Mouse (Mus musculus): ENCODE measurements around the gene Jade2. TPM values are rescaled to one million over a fixed set of nuclear protein-coding genes. Genes with fewer than 3 reads are reported as not detected.

Gene Jade2
- polyA plus RNA-seq, 1 experiment: 3.6 TPM

DNA sequence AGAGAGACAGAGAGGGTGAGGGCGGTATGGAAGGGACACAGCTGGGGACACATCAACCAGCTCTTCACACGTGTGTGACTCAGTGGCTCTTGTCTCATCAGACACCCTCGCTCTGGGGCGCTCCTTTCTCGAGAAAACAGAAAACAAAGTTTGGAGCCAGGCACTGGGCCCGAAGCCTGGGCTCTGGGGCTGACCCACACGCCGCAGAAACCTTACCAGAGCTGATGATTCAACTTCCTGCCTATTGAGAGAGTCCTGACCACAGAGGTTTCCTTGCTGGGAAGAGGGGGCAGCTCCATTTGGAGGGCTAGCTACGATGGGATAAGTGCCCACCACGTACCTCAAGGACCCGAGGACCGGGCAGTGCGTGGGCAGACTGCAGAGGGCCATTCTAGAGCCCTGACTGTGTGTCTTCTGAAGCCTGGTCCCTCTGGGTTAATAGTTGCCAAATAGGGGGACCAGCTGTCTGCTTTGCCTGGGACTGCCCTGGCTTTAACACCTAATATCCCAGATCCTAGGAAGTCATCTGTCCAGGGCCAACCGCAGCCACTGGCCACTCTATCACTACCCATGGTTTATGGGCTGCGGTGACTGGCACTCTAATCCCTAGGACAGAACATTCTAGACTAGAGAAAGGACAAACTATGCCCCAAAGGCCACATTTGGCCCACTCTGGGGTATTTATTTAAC is 23.7 kb upstream of the Jade2 start:
- peak overlapping the region; percentile 84 for H3K4me3 ChIP-seq (replicated peaks)
- peaks cover 47% of the 10 kb centered on the region for H3K4me1 ChIP-seq
- peaks cover 16% of the 10 kb centered on the region for H3K9me3 ChIP-seq
- no peaks in the 10 kb centered on the region for H3K36me3 ChIP-seq (replicated peaks; ENCODE audit: low read length)
- TF ChIP-seq FLI1 (IDR thresholded peaks at IDR 0.05; ENCODE audit: low read length): no peak
- TF ChIP-seq GATA1 (IDR thresholded peaks at IDR 0.05; ENCODE audit: borderline replicate concordance, low read length): no peak
- H3K27me3 ChIP-seq (replicated peaks): peaks cover 55% of the 10 kb centered on the region

DNA sequence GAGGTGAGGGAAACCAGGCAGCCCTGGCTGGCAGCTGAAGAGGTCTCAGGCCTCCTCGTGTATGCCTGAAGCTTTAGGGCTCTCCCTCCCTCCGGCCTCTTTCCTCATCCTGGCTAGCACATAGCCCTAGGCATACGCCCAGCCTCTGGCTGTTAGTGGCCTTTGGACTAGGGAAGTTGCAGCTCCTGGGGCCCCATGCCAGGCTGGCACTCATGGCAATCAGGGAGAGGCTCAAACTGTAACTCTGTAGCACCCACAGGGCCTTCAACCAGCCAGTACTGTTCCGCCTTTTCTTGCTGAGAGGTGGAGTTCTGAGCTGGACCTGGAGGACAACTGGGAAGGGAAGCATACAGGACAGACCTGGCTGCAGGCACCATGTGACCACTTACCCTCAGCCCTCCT is 19.5 kb upstream of the Jade2 start:
- peaks cover 14% of the 10 kb centered on the region for H3K9me3 ChIP-seq
- no peak overlapping the region for H3K4me3 ChIP-seq (replicated peaks)
- H3K4me1 ChIP-seq: peaks cover 52% of the 10 kb centered on the region
- H3K36me3 ChIP-seq (replicated peaks; ENCODE audit: low read length): no peaks in the 10 kb centered on the region
- H3K27me3 ChIP-seq (replicated peaks): peaks cover 68% of the 10 kb centered on the region
- TF ChIP-seq GATA1 (IDR thresholded peaks at IDR 0.05; ENCODE audit: borderline replicate concordance, low read length) (no peak), FLI1 (IDR thresholded peaks at IDR 0.05; ENCODE audit: low read length) (no peak)

- H3K9me3 ChIP-seq: peaks cover 14% of the 10 kb centered on the region
- no peaks in the 10 kb centered on the region for H3K36me3 ChIP-seq (replicated peaks; ENCODE audit: low read length)
- peak overlapping the region; percentile 53 for H3K4me3 ChIP-seq (replicated peaks)
- peaks cover 41% of the 10 kb centered on the region for H3K4me1 ChIP-seq
- TF ChIP-seq GATA1 (IDR thresholded peaks at IDR 0.05; ENCODE audit: borderline replicate concordance, low read length) (no peak), FLI1 (IDR thresholded peaks at IDR 0.05; ENCODE audit: low read length) (no peak)
- peaks cover 76% of the 10 kb centered on the region for H3K27me3 ChIP-seq (replicated peaks)
Measured at GRCm38 (mm10) chr11:51875792-51876195, 18.3 kb upstream of the Jade2 start.

- Histone ChIP-seq H3K27me3 (replicated peaks) (peaks cover 76% of the 10 kb centered on the region), H3K9me3 (peaks cover 9% of the 10 kb centered on the region), H3K36me3 (replicated peaks; ENCODE audit: low read length) (no peaks in the 10 kb centered on the region), H3K4me3 (replicated peaks) (no peak overlapping the region), H3K4me1 (peaks cover 34% of the 10 kb centered on the region)
- no peak for TF ChIP-seq FLI1 (IDR thresholded peaks at IDR 0.05; ENCODE audit: low read length)
- no peak for TF ChIP-seq GATA1 (IDR thresholded peaks at IDR 0.05; ENCODE audit: borderline replicate concordance, low read length)
Measured at GRCm38 (mm10) chr11:51875086-51875485, 17.6 kb upstream of the Jade2 start.

DNA sequence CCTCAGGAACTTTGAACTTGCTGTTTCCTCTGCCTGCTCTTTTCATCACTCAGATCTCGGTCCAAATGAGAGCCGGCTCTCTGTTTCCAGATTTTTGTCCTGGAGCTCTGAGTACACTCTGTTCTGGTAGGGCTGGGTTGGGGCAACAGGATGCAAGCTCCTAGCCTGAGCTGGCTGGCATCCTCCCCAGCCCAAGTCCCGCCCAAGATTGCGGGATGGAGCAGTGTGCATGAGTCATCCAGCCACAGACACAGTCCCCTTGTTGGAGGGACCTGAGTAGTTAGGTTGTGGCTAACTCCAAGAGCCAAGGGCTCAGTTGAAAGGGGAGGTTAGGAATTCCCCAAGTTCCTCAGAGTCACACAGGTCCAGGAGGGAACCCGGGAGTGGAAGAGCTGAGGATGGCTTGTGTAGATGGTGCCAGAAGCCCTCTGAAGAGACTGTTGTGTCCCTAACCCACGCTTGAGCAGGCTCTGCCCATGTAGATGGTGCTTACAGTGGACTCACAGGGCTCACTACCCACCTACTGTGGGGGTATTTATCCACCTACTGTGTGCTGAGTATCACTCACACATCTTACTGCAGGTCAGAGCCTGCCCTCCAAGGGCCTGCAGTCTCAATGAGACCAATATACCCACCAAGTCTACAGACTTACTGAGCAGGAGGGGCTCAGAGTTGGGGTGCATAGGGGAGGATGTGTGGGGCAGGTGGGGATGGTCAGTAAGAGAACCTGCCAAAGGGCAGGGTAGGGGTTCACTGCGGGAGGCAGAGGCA is 17.0 kb upstream of the Jade2 start:
- Histone ChIP-seq H3K27me3 (replicated peaks) (peaks cover 71% of the 10 kb centered on the region), H3K4me3 (replicated peaks) (no peak overlapping the region), H3K9me3 (peaks cover 3% of the 10 kb centered on the region), H3K4me1 (peaks cover 33% of the 10 kb centered on the region), H3K36me3 (replicated peaks; ENCODE audit: low read length) (no peaks in the 10 kb centered on the region)
- TF ChIP-seq FLI1 (IDR thresholded peaks at IDR 0.05; ENCODE audit: low read length) (no peak), GATA1 (IDR thresholded peaks at IDR 0.05; ENCODE audit: borderline replicate concordance, low read length) (no peak)

DNA sequence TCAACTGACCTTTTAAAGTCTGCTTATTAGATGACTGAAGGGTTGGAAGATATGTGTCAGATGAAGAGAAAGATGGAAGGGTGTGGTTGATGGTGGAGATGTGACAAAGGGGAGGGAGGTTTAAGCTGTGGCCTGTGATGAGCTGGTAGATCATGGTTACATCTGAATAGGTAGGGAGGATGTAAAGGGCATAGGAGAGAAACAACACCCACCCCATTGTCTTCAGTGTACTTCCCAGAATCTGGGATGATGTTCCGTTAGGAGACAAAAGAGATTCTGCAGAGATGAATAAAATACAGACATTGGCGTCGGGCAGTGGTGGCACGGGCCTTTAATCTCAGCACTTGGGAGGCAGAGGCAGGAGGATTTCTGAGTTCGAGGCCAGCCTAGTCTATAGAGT is 15.7 kb upstream of the Jade2 start:
- no peak for TF ChIP-seq GATA1 (IDR thresholded peaks at IDR 0.05; ENCODE audit: borderline replicate concordance, low read length)
- TF ChIP-seq FLI1 (IDR thresholded peaks at IDR 0.05; ENCODE audit: low read length): no peak
- Histone ChIP-seq H3K27me3 (replicated peaks) (peaks cover 71% of the 10 kb centered on the region), H3K4me1 (peaks cover 33% of the 10 kb centered on the region), H3K4me3 (replicated peaks) (no peak overlapping the region), H3K36me3 (replicated peaks; ENCODE audit: low read length) (no peaks in the 10 kb centered on the region), H3K9me3 (no peaks in the 10 kb centered on the region)

GRCm38 (mm10) chr11:51867261-51867660 is 9.8 kb upstream of the Jade2 start:
- H3K36me3 ChIP-seq (replicated peaks; ENCODE audit: low read length): no peaks in the 10 kb centered on the region
- peaks cover 50% of the 10 kb centered on the region for H3K27me3 ChIP-seq (replicated peaks)
- H3K4me1 ChIP-seq: no peaks in the 10 kb centered on the region
- H3K4me3 ChIP-seq (replicated peaks): no peak overlapping the region
- no peaks in the 10 kb centered on the region for H3K9me3 ChIP-seq
- TF ChIP-seq GATA1 (IDR thresholded peaks at IDR 0.05; ENCODE audit: borderline replicate concordance, low read length): no peak
- TF ChIP-seq FLI1 (IDR thresholded peaks at IDR 0.05; ENCODE audit: low read length): no peak

- no peaks in the 10 kb centered on the region for H3K36me3 ChIP-seq (replicated peaks; ENCODE audit: low read length)
- H3K27me3 ChIP-seq (replicated peaks): peaks cover 38% of the 10 kb centered on the region
- no peak for TF ChIP-seq GATA1 (IDR thresholded peaks at IDR 0.05; ENCODE audit: borderline replicate concordance, low read length)
- no peak for TF ChIP-seq FLI1 (IDR thresholded peaks at IDR 0.05; ENCODE audit: low read length)
- H3K4me3 ChIP-seq (replicated peaks): no peak overlapping the region
- no peaks in the 10 kb centered on the region for H3K9me3 ChIP-seq
- no peaks in the 10 kb centered on the region for H3K4me1 ChIP-seq
Measured at GRCm38 (mm10) chr11:51866020-51866419, 8.6 kb upstream of the Jade2 start.

DNA sequence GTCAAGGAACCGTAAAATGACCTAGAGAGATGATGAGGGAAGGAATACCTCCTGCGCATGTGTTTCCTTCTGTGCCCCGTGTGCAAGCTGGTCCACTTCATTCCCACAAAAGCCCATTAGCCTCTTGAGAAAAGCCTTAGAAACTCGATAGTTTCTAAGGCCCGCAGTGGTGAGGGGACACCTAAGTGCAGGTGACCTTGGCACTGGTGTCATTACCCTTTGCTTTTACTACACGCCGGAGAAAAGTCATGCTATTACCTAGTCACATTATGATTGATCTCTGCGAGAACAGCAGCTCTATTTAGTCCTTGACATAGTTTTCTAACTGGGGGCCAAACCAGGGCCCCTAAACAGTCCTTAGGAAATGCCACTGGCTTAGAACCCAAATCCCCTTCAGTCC is 3.2 kb upstream of the Jade2 start:
- H3K36me3 ChIP-seq (replicated peaks; ENCODE audit: low read length): no peaks in the 10 kb centered on the region
- H3K27me3 ChIP-seq (replicated peaks): peaks cover 29% of the 10 kb centered on the region
- H3K4me3 ChIP-seq (replicated peaks): no peak overlapping the region
- H3K4me1 ChIP-seq: peaks cover 19% of the 10 kb centered on the region
- H3K9me3 ChIP-seq: no peaks in the 10 kb centered on the region
- no peak for TF ChIP-seq FLI1 (IDR thresholded peaks at IDR 0.05; ENCODE audit: low read length)
- no peak for TF ChIP-seq GATA1 (IDR thresholded peaks at IDR 0.05; ENCODE audit: borderline replicate concordance, low read length)

GRCm38 (mm10) chr11:51859561-51859960 is 2.1 kb upstream of the Jade2 start:
- Histone ChIP-seq H3K4me3 (replicated peaks) (no peak overlapping the region), H3K9me3 (no peaks in the 10 kb centered on the region), H3K27me3 (replicated peaks) (peaks cover 26% of the 10 kb centered on the region), H3K36me3 (replicated peaks; ENCODE audit: low read length) (no peaks in the 10 kb centered on the region), H3K4me1 (peaks cover 26% of the 10 kb centered on the region)
- TF ChIP-seq FLI1 (IDR thresholded peaks at IDR 0.05; ENCODE audit: low read length) (no peak), GATA1 (IDR thresholded peaks at IDR 0.05; ENCODE audit: borderline replicate concordance, low read length) (no peak)

Data from megakaryocyte, embryonic 14.5 days (primary cell).